Mouse (Mus musculus) embryonic facial prominence, embryonic 11.5 days (tissue): ENCODE measurements around the gene Trmt61a. TPM values are rescaled to one million over a fixed set of nuclear protein-coding genes. Genes with fewer than 3 reads are reported as not detected.
A peak's percentile ranks its signal among the peaks of the same experiment; 100 is the strongest.

ENCODE experiments used
- ATAC-seq: fragments of 200-750 bp; cut with Nextera tagmentation; replicated peaks from 2 replicates; pipeline ENCODE4 v1.8.0; 2017; ENCODE audit warnings: low read depth; ENCODE audit not compliant: insufficient number of reproducible peaks, low FRiP score, low TSS enrichment
- DNase-seq: peaks from one replicate; pipeline ENCODE4 v3.0.0-alpha.2; 2015; ENCODE audit warnings: low spot score
- H3K27ac ChIP-seq: fragments of 300-500 bp; sonication (generic); replicated peaks from 2 replicates; pipeline ENCODE4 v1.5.1; 2014; ENCODE audit warnings: mild to moderate bottlenecking, low read depth, low read length, control low read depth
- H3K27me3 ChIP-seq: fragments of 300-500 bp; sonication (generic); 2 replicates; pipeline ENCODE4 v1.6.1; 2014; ENCODE audit warnings: mild to moderate bottlenecking, low read length, moderate library complexity, mixed read lengths; ENCODE audit not compliant: control insufficient read depth, insufficient read depth
- H3K36me3 ChIP-seq: fragments of 300-500 bp; sonication (generic); replicated peaks from 2 replicates; pipeline ENCODE4 v1.6.1; 2014; ENCODE audit warnings: low read depth, mild to moderate bottlenecking, low read length, moderate library complexity, mixed read lengths; ENCODE audit not compliant: control insufficient read depth, insufficient read depth
- H3K4me1 ChIP-seq: fragments of 300-500 bp; sonication (generic); 2 replicates; pipeline ENCODE4 v1.6.1; 2014; ENCODE audit warnings: low read length, mixed read lengths; ENCODE audit not compliant: control insufficient read depth, insufficient read depth
- H3K4me2 ChIP-seq: fragments of 300-500 bp; sonication (generic); 2 replicates; pipeline ENCODE4 v1.6.1; 2014; ENCODE audit warnings: low read depth, mild to moderate bottlenecking, control low read depth, low read length, moderate library complexity
- H3K4me3 ChIP-seq: fragments of 300-500 bp; sonication (generic); 2 replicates; pipeline ENCODE4 v1.5.1; 2014; ENCODE audit warnings: low read depth, low read length, control low read depth
- H3K9ac ChIP-seq: fragments of 300-500 bp; sonication (generic); replicated peaks from 2 replicates; pipeline ENCODE4 v1.6.1; 2014; ENCODE audit warnings: mild to moderate bottlenecking, control low read depth, low read length
- H3K9me3 ChIP-seq: fragments of 300-500 bp; sonication (generic); replicated peaks from 2 replicates; pipeline ENCODE4 v1.6.1; 2016; ENCODE audit warnings: mild to moderate bottlenecking, low read length, inconsistent platforms, mixed read lengths; ENCODE audit not compliant: control insufficient read depth
- WGBS: fragments of 180-500 bp; shearing (Covaris S2); extraction: QIAGEN DNeasy Blood & Tissue Kit; methylation state at CpG from one replicate; pipeline ENCODE4 v1.1.7; 2014; 5-methylcytosine and 5-hydroxymethylcytosine counted together
- polyA plus RNA-seq: library from polyadenylated mRNA; unstranded; fragments of >200 nt; fragmentation: Nextera tagmentation; extraction: Ambion mirVana; gene quantifications from 2 replicates; pipeline ENCODE4 v1.2.1, GENCODE M21; 2014

The Trmt61a gene
- polyA plus RNA-seq, 1 experiment from 2014 or later: 3.8 TPM

- Histone ChIP-seq H3K4me2 (peak overlapping the region; percentile 22; the same call in 1 of the 2 replicates), H3K36me3 (no peaks in the 10 kb centered on the region), H3K9me3 (no peaks in the 10 kb centered on the region), H3K27ac (peak overlapping the region; percentile 75), H3K9ac (peak overlapping the region; percentile 35), H3K27me3 (no peaks in the 10 kb centered on the region), H3K4me3 (no peak overlapping the region), H3K4me1 (peaks cover 18% of the 10 kb centered on the region)
- 5% methylated on average over 12 of the region's 12 CpGs for WGBS
- peak; percentile 47 for DNase-seq
- peak; percentile 15 for ATAC-seq
These were observed 16.4 kb downstream of the Trmt61a start for GRCm38 (mm10) chr12:111694271-111694781.

- Histone ChIP-seq H3K9ac (peak overlapping the region; percentile 35), H3K4me1 (peaks cover 18% of the 10 kb centered on the region), H3K27ac (peak overlapping the region; percentile 75), H3K4me2 (no peak overlapping the region; the same call in 1 of the 2 replicates), H3K27me3 (no peaks in the 10 kb centered on the region), H3K36me3 (no peaks in the 10 kb centered on the region), H3K9me3 (no peaks in the 10 kb centered on the region), H3K4me3 (no peak overlapping the region)
- WGBS: 49% methylated on average over 13 of the region's 13 CpGs
- ATAC-seq (0 out of 2 replicates have a peak, but pooled peaks have one; percentile 17), DNase-seq (no peak)
These were observed 17.2 kb downstream of the Trmt61a start for GRCm38 (mm10) chr12:111694880-111695804.

GRCm38 (mm10) chr12:111696239-111696638 lies 18.3 kb downstream of the Trmt61a start:
- H3K27me3 ChIP-seq: no peaks in the 10 kb centered on the region
- no peaks in the 10 kb centered on the region for H3K36me3 ChIP-seq
- no peaks in the 10 kb centered on the region for H3K9me3 ChIP-seq
- H3K4me1 ChIP-seq: peaks cover 18% of the 10 kb centered on the region
- 26% methylated on average over 6 of the region's 6 CpGs for WGBS
- no peak overlapping the region for H3K27ac ChIP-seq
- peak; percentile 82 for DNase-seq
- H3K4me2 ChIP-seq: no peak overlapping the region
- H3K9ac ChIP-seq: no peak overlapping the region
- no peak overlapping the region for H3K4me3 ChIP-seq
- no peak for ATAC-seq

- Histone ChIP-seq H3K27ac (no peak overlapping the region), H3K4me2 (no peak overlapping the region), H3K4me1 (peaks cover 18% of the 10 kb centered on the region), H3K4me3 (no peak overlapping the region), H3K9me3 (no peaks in the 10 kb centered on the region), H3K9ac (no peak overlapping the region), H3K36me3 (no peaks in the 10 kb centered on the region), H3K27me3 (no peaks in the 10 kb centered on the region)
- ATAC-seq (no peak), DNase-seq (no peak)
- 63% methylated on average over 4 of the region's 4 CpGs for WGBS
These were observed 19.8 kb downstream of the Trmt61a start for GRCm38 (mm10) chr12:111697708-111698107.

GRCm38 (mm10) chr12:111698346-111698913 lies 20.5 kb downstream of the Trmt61a start:
- Histone ChIP-seq H3K9ac (0 out of 2 replicates have a peak overlapping the region, but pooled peaks have one; percentile 15), H3K4me3 (no peak overlapping the region), H3K36me3 (no peaks in the 10 kb centered on the region), H3K27me3 (no peaks in the 10 kb centered on the region), H3K4me2 (no peak overlapping the region), H3K9me3 (no peaks in the 10 kb centered on the region), H3K4me1 (peaks cover 17% of the 10 kb centered on the region), H3K27ac (no peak overlapping the region)
- WGBS: 72% methylated on average over 6 of the region's 6 CpGs
- DNase-seq (no peak), ATAC-seq (no peak)

- Histone ChIP-seq H3K36me3 (no peaks in the 10 kb centered on the region), H3K27ac (no peak overlapping the region), H3K27me3 (no peaks in the 10 kb centered on the region), H3K9ac (no peak overlapping the region), H3K4me3 (no peak overlapping the region), H3K4me1 (peaks cover 6% of the 10 kb centered on the region), H3K9me3 (no peaks in the 10 kb centered on the region), H3K4me2 (no peak overlapping the region)
- ATAC-seq (no peak), DNase-seq (no peak)
- 78% methylated on average over 4 of the region's 4 CpGs for WGBS
These were observed 21.6 kb downstream of the Trmt61a start for GRCm38 (mm10) chr12:111699542-111699941.

- H3K27me3 ChIP-seq: no peaks in the 10 kb centered on the region
- DNase-seq (no peak), ATAC-seq (no peak)
- no peaks in the 10 kb centered on the region for H3K4me1 ChIP-seq
- WGBS: 63% methylated on average over 9 of the region's 9 CpGs
- no peak overlapping the region for H3K27ac ChIP-seq
- no peaks in the 10 kb centered on the region for H3K9me3 ChIP-seq
- H3K36me3 ChIP-seq: no peaks in the 10 kb centered on the region
- no peak overlapping the region for H3K4me3 ChIP-seq
- H3K9ac ChIP-seq: no peak overlapping the region
- H3K4me2 ChIP-seq: no peak overlapping the region
These were observed 23.1 kb downstream of the Trmt61a start for GRCm38 (mm10) chr12:111700920-111701458.
